Mouse (Mus musculus): ENCODE measurements around the gene Rd3.

DNA sequence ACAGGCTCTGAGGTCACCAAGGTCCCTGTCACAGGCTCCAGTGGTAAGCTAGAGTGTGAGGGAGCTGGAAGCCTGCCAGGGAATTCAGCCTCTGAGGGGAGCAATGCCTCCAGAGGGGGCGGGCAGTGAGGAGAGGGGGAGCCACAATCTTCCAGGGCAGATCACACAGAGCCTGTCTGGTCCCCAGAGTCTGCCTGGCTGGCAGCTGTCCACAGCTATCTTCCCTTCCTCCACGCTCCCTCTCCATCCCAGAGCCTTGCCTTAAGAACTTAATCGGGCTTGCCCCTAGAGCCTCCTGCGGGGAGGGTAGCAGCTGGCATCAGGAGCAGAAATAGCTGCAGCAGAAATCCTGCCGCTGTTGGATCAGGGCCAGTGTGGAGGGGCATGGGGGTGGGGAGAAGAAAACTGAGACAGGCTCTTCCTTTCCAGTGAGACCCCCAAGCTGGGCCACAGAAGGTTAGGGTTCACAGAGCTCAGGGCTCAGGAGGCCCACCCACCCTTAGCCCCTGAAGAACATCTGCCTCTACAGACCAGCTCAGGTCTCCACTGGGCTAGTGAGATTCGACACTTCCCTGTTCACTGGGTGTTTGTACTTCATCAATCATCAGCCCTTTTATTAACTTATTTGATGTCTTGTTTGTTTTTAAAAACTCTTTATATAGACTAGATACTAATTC, 4.4 kb downstream of the Rd3 start:
- TF ChIP-seq CTCF (IDR thresholded peaks at IDR 0.05) (no peak), EP300 (IDR thresholded peaks at IDR 0.05) (no peak)
